Mouse (Mus musculus) E14TG2a.4 (cell line): ENCODE measurements around the gene Rell1.

ENCODE experiments used
- CTCF ChIP-seq: conservative IDR thresholded peaks from 2 replicates; pipeline ENCODE4 v1.5.1; 2014; ENCODE audit warnings: low read length
- NANOG ChIP-seq: IDR thresholded peaks from 2 replicates; pipeline ENCODE4 v1.6.1; 2014; ENCODE audit warnings: borderline replicate concordance, low read length, mixed read lengths
- POU5F1 ChIP-seq: IDR thresholded peaks from 2 replicates; pipeline ENCODE4 v1.6.1; 2014; ENCODE audit warnings: low read length, borderline replicate concordance

GRCm38 (mm10) chr5:63906149-63907093 lies 62.3 kb downstream of the Rell1 start:
- peak; percentile 100 for TF ChIP-seq CTCF
- TF ChIP-seq NANOG: no peak
- TF ChIP-seq POU5F1: no peak
